Mouse (Mus musculus) embryo, embryonic 11 days (tissue): ENCODE measurements around the gene Map4k1.

Source experiments
- DNase-seq: peaks from one replicate; pipeline ENCODE4 v3.0.0-alpha.2; 2015

The Map4k1 gene

DNA sequence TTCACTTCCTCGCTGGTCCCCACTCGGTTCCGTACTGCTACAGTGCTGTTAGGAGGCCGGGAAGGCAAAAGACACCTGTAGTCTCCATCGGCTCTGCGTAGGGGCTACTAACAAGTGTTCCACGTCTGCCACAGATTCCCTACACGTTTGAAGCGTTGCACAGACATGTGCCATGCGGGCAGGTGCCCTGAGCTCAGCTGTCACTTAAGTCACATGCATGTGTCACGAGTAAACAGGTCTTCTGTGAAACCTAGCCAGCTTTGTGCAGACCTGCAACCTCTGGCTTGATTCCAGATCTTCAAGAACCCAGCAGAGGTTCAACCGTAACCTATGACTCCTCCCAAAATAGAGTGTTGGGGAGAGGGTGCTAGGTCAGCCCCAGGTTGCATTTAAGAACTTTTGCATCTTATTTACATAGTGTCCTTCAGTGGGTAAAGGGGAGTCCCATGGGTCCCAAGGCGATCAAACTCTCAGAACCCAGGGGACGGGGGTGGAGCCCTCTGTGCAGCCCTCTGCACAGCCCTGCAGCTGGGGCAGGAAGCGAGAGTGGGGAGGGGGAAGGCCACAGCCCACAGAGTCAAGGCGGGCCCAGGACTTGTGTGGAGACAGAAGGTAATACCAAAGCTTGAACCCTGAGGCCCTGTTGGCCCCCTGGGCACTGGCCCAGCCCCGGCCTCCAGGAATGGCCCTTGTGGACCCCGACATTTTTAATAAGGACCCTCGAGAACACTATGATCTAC is 594 bp downstream of the Map4k1 start:
- DNase-seq = no peak

DNA sequence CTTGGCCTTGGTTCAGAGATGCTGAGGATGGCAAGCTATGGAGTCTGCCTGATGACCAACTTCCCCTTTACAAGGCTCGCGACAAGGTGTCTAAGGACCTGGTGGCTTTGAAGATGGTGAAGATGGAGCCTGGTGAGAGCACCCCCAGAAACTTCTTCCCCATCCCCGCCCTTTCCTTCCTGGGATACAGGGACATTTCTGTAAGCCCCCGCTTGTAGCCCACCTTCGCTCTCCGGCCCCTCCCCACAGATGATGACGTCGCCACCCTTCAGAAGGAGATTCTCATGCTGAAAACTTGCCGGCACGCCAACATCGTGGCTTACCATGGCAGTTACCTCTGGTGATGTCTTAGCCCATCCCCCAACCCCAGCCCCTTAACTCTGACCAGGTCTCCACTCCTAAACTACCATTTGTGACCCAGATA is 1.3 kb downstream of the Map4k1 start:
- DNase-seq = no peak

DNA sequence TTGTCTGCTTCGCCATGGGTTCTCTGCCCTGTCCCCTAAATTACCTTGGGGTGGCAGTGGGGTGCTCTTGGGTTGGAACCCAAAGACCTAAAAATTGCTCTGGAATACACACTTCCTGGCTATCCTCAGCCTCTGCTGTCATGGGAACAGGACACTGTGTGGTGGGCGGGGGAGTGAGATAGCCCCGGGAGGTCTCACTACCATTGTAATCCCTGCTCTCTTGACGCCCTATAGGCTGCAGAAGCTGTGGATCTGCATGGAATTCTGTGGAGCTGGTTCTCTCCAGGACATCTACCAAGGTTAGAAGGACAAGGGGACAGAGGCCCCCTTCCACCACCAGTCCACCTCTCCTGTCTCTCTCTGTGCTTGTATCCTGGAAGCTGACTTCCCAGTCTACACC is 2.0 kb downstream of the Map4k1 start:
- DNase-seq = no peak

DNA sequence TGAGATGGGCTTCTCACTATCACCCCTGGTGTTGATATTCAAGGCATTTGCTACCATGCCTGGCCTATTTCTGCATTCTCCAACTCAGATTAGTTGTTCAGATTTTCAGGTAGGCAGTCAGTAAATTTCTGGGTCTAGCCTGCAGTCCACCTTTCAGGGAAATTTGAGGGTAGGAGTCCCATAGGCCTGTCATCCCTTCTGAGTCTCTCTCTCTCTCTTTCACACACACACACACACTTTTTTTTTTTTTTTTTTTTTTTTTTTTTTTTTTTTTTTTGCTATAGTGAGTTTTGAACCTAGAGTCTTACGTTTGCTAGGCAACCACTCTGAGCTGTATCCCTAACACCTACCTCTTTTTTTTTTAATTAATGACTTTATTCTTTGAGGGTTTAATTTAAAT is 2.6 kb downstream of the Map4k1 start:
- no peak for DNase-seq

DNA sequence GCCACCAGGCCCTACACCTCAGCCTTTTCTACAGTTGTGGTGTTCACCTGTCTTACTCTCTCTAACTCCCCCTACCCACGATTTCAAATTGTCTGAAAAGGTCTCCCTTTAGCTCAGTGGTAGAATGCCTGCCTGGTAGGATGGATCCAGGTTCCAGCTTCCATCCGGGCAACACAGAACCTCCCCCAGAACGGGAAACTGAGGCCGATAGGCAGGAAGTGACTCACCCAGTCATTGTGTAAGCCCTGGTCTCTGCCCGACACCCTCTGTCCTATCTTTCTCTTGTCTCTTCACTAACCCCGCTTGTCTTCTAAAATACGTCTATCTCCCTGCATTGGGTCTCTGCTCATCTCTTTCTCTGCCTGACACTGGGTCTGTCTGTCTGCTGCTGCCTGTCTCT is 3.4 kb downstream of the Map4k1 start:
- no peak for DNase-seq

DNA sequence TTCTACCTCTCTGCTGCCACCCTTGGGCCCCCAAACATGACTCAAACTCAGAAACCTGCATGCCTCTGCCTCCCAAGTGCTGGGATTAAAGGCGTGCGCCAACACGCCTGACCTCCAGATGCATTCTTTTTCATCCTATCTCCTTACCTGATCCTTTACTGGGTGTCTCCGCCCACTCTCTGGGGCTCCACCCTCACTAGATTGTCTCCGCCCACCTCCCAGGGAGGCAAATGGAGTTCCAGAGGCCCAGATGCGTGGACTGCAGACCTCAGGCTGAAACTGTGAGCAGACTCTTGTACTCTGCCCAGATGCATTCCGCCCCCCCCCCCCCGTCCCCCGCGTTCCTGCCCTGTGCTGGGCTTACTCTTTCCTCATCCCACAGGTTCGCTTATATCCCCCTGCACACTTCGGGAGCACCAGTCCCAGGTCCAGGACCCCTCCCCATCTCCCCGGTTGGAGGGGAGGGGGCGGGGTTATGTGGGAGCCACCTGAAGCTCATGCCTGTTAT is 9.0 kb downstream of the Map4k1 start:
- no peak for DNase-seq

DNA sequence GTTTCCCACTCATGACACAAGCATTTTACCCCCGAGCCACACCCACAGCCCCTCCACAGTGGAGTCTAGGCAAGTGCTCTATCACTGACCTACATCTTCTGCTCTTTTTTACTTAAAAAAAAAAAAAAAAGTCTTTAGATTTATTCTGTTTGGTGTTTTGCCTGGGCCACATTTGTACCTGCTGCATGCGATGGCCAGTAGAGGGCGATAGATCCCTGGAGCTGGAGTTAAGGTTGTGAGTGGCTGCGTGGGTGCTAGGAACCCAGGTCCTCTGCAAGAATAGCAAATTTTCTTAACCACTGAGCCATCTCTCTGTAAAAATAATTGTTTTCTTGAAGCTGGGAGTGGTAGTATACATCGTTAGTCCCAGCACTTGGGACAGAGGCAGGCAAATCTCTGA is 9.8 kb downstream of the Map4k1 start:
- no peak for DNase-seq

DNA sequence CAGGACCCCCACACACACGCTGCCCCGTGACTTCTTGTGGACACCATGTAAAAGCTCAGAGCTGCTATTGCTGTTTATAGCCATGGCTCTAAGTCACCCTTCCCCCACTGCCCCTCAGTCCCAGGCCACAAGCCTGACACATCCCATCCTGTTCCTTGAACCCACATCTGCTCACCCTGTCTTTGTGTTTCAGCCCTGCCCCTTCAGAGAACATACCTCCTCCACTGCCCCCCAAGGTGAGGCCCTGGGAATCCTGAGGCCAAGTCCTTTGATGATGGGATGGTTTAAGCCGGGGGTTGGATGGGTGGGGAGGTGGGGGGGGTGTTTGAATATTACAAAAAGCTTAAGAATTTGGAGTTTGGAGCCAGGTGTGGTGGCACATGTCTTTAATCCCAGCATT is 11.1 kb downstream of the Map4k1 start:
- DNase-seq = no peak

DNA sequence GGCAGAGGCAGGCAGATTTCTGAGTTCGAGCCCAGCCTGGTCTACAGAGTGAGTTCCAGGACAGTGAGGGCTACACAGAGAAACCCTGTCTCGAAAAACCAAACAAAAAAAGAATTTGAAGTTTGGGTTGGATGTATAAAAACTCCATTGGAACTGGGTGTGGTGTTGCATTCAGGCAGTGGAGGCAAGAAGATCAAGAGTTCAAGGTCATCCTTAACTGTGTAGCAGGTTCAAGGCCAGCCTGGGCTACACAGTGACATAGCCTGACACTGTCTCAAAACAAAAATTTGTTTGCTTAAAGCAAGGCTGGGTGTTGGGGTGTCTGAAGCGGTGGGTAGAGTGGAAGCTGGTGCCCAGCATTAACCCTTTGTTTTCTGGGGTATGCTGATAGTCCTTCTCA is 11.6 kb downstream of the Map4k1 start:
- no peak for DNase-seq

DNA sequence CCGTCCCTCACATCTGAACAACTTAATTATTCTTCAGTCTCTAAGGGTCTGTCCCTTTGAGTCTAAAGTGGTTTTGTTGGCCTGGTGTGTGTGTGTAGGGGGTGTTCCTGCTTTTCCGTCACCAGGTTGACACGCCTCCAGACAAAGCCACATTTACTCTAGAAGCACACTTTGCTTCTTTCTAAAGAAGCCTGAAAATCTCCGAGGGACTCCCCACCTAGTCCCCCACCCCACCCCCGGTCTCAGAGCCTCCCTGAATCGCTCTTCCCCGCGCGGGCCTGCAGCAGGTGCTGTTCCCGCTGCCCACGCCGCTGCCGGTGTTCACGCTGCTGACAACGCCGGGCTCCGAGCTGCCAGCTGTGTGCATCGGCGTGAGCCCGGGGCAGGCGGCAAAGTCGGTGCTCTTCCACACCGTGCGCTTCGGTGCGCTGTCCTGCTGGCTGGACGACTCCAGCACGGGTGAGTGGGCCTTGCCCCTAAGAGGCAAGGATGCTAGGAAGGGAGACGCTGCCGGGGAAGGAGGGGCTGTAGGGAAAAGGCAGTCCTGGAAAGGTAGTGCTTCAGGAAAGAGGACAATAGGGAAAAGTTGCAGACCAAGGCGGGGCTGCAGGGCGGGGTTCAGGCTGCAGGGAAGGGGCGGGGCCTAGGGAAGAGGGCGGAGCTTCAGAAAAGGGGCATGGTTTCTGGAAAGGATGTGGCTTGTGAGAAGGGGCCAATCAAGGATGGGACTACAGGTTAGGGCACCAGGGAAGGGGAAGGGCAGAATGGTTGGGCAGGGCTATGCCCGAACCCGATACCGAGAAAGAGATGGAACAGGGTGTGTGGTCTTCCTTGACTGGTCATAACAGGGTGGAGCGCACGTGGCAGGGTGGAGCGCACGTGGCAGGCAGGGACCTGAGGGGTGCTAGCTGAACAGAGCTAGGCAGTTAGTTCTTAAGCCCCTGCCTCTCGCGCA is 19.1 kb downstream of the Map4k1 start:
- peak; percentile 87 for DNase-seq

DNA sequence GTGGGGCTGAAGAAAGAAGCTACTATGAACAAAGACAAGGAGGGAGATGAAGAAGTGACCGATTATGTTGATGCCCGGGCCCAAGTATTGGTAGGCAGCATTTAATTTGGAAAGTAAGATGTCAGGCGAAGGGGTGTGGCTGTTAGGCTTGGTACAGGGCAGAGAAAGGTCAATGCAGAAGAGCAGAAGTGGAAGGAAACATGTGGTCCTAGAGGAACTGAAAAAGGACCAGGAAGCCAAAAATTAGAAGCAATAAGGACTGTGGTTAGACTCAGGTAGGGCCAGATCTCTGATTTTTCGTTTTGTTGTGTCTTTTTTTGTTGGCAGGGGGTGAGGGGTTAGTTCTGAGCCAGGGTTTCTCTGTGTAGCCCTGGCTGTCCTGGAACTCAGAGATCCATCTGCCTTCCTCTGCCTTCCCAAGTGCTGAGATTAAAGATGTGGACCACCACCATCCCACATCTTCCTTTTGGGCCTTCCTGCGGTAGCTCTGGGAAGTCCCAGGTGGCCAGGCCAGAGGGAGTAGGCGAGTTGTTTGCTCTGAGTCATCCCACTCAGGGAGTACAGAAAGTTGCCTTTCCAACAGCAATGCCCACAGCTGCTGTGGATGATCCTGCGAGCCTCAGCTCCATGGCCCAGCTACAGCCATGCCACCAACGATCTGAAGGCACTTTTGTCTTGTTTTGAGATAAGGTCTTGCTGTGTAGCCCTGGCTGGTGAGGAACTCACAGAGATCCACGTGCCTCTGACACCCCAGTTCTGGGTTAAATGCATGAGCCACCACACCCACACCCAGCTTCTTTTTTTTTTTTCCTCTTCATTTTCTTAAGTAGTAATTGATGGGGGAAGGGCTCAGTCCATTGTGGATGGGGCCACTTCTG is 25.6 kb downstream of the Map4k1 start:
- DNase-seq = no peak

DNA sequence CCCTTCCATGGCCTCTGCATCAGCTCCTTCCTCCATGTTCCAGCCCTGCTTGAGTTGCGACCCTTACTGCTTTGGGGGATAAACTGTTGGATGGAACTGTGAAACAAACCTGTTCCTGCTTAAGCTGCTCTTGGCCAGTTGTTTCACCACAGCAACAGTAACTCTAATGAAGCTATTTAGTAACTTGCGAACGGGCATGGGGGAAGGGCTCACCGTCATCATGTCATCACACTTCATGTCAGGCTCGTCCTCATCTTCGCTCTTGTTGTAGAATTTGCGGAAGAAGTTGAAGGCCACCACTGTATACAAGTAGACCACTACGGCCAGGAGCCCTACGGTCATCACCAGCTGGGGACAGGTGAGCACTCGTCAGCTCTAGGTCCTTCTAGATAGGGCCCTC is 26.3 kb downstream of the Map4k1 start:
- DNase-seq = no peak

DNA sequence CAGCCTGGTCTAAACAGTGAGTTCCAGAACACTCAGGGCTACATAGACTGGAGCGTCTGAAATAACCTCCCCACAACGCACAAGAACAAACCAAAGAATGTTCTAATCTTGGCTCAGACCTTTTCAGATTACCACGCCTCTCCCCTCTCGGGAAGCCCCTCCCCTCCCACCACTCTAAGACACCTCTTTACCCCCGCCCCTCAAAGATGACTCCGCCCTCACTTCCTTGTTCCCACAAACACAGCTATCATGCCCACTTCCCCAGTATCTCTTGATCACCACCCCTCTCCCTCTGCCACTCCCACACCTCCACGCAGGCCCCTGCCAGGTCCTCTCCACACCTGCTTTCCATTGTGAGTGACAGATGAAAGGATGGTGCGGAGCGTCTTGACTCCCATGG is 26.9 kb downstream of the Map4k1 start:
- no peak for DNase-seq

DNA sequence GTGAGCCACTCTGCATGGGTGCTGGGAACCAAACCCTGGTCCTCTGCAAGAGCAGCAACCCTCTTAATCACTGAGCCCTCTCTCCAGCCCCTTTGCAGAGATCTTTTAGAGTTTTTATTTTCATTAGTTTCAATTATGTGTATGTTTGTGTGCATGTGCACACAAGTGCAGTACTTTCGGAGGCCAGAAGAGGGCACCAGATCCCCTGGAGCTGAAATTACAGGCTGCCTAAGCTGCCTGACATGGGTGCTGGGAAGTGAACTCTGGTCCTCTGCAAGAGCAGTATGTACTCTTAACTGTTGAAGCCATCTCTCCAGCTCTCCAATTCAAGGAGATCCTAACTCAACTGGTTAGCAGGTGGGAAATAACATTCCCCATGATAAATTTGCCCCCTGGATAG is 33.1 kb downstream of the Map4k1 start:
- no peak for DNase-seq

DNA sequence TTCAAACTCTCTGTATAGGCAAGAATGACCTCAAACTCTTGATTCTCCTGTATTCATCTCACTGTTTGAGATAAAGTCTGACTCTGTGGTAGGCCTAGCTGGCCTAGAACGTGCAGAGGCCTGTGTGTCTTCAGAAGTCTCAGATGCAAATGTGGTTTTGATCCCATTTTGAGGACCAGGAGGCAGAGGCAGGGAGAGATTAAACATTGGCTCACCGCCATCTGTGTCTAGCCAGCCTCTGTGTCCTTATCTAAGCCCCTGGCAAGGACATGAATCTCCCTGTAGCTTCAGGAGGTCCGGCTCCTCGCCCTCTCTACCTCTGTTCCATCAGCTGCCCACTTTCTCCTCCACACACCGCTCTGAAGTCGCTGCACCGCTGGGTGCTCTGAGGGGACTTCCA is 34.6 kb downstream of the Map4k1 start:
- DNase-seq = no peak

DNA sequence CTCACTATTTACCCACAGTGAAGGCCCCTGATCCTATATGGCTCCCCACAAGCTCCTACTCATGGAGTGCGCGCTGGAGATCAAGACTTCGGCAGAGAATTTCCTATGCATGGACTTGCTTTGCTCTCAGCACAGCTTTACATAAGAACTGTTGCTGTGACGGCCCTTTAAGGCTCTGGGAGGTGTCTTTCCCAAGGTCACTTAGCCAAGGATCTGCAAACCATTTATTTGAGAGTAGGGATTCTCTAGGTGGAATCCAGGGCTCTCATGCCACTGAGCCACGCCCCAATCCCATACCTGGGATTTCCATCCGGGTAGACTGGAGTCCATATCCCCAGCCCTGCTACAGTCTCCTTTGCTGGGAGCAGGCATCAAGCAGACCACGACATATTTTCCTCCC is 35.4 kb downstream of the Map4k1 start:
- no peak for DNase-seq

DNA sequence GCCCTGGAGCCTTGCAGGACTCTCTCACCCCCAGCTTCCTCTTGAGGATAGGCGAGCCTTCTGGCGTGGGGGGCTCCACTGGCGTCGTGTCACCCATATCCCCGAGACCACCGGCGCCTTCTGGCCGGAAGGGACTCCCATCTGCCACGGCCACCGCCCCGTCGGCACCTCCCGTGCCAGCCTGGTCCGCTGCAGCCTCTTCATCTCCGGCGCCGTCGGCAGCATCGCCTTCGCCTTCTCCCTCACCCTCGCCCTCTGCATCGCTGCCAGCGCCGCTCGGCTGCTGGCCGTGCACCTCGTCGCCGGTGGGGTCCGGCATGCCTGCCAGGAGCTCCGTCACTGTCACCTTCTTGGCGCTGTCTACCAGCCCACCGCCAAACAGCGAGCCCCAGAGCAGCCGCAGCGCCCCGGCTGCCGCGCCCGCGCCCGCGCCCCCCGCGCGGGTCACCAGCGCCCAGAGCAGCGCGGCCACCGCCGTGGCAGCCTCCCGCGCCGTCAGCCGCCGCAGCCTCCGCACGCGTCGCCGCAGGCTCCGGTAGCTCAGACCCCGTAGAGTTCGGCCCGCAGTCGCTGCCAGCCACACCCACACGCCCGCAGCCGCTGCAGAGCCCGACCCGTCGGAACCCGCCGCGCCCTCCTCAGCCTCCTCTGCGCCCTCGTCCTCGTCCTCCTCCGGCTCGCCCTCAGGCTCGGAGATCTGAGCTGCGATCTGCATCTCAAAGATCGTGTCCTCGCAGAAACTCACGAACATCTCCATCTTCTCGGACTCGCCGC is 37.8 kb downstream of the Map4k1 start:
- DNase-seq = peak; percentile 20

DNA sequence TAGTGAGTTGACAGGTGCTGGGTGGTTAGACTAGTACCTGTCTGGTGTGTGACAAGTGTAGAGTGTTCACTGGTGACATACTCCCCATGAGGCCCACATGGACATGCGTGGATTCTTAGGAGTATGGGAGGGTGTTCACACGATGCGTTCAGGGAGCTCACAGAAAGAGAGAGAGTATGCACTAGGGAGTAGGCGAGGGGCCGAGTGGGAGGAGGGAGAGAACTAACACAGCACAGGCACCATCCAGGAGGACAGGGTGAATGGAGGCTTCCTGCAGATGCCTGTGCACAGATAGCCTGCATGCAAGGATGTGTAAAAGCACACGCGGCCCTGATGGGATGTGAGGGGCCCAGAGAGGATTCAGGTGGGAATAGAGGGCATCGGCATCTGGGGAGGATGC is 40.6 kb downstream of the Map4k1 start:
- no peak for DNase-seq

DNA sequence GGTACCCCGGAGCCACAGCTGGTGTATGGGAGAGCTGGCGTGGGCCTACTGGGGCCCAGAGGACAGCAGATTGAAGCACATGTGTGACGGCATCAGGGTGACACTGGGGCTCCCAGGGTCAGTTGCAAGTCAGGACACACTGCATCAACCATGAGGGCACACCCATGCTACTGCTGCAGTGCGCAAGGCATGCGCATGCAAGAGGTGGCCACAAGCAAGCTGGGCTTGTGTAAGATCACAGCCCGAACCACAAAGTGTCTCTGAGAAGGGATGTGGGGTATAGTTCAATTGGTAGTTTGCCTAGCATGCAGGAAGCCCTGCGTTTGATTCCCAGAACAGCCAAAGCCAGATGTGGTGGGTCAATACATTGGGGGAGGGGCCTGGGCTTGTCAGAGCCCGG is 41.7 kb downstream of the Map4k1 start:
- no peak for DNase-seq

DNA sequence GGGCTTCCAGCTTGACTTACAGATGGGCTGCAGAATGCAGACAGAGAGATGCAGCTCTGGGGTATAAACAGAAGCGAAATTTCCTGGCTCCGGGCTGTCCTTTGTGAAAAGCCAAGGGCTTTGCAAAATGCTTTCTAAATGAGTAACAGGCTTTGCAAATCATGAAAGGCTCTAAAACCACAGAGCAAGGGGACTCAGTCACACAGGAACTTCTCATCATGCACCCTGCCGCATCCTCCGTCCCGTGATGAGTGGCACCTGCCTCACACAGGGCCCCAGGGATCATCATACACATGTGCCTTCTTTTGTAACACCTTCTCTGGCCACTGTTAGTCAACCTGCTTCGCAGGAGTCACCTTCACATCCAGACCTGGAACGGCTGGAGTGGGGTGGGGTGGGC is 43.7 kb downstream of the Map4k1 start:
- no peak for DNase-seq

DNA sequence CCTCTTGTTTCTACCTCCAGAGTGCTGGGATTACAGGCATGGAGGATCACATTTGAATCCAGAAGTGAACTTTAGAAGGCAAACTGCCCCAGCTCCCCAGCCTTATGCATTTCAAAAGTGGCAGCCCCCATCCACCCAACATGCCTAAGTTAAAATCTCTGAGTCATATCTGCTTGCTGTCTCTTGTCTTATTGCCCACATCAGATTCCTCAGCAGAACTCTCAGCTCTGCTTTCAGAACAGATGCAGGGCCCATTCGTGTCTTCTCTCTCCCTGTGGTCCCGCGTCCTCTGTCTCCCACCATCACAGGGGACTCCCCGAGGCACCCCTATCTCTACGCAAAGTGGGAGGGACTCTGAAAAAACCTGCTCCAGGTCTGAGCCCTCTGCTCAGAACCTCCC is 44.3 kb downstream of the Map4k1 start:
- DNase-seq = no peak

DNA sequence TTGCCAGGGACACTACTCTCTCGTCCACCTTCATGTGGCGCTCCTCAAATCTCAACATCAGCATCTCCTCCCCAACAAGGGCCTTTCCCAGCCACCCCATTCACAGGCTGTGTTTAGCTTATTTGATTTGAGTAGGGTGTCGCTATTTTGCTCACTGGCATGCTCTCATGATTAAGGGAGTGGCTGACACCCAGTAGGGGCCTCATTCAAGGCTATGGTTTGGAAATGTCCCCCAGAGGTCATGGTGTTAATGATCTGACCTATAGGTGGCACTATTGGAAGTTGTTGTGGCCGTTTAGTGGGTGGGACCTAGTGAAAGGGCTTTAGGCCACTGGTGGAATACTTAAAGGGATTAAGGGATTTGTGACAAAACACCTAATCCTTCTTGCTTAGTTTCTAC is 45.0 kb downstream of the Map4k1 start:
- no peak for DNase-seq
